Mouse (Mus musculus): ENCODE results near the gene Scnn1g.

GRCm38 (mm10) chr7:121717031-121717430 lies 17.2 kb upstream of the Scnn1g start:
- no peak for TF ChIP-seq POLR2A (IDR thresholded peaks at IDR 0.05; ENCODE audit: control insufficient read depth, extremely low read depth, insufficient read depth, low read length, poor library complexity)
- no peak for TF ChIP-seq CTCF (IDR thresholded peaks at IDR 0.05; ENCODE audit: borderline replicate concordance, control insufficient read depth, extremely low read depth, insufficient read depth, low read length, poor library complexity)

Measured in thymus, adult 2 months (tissue).